ENCODE assay signal across 37 mouse cellular contexts in the genomic region with DNA sequence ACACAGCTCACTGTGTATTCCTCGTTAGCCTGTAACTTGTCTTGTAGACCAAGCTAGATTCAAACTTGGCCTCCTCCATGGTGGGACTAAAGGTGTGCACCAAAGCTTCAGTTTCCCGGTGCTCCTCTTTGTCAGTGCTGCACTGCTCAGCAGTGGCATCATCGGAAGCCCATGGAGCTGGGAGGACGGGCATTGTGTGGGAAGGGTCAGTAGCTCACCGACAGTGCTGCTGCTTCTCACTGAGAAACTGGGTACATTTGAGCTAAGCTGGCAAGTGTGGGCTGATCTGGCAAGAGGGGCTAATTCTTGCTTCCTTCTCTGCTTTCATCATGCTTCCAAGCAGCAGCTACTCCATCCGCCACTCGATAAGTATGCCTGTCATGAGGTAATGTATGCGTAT. TPM values are rescaled to one million over a fixed set of nuclear protein-coding genes. Genes with fewer than 3 reads are reported as not detected.
"Had no signal": no experiment of that assay in that cellular context is flagged by ENCODE, and none has a peak within 500 bp of the region (broad histone marks: within the 10 kb centered on the region; RNA-seq: fewer than 3 reads in every experiment).

No protein-coding gene starts in this region.

- ATAC-seq: forebrain, embryonic 13.5 days; forebrain, embryonic 14.5 days; forebrain, embryonic 15.5 days; forebrain, embryonic 16.5 days; forebrain, postnatal 0 days had no signal

- H3K27me3 ChIP-seq: embryonic facial prominence, embryonic 12.5 days; embryonic facial prominence, embryonic 13.5 days; embryonic facial prominence, embryonic 15.5 days; forebrain, embryonic 12.5 days; forebrain, embryonic 13.5 days; forebrain, embryonic 15.5 days had no signal

- DNase-seq: cerebellum, adult 2 months; cerebellum, adult 8-10 months; cerebellum, adult 9-10 months; cerebellum, adult 9-11 months; cerebellum, postnatal 10 days; cerebellum, postnatal 14 days; cerebellum, postnatal 25 days; cerebellum, postnatal 36 days; embryo, embryonic 11 days; forebrain, postnatal 0 days; gastrocnemius, adult 2 months; gastrocnemius, postnatal 10 days; gastrocnemius, postnatal 14 days; gastrocnemius, postnatal 25 days; gastrocnemius, postnatal 36 days; heart, adult 18-20 months; heart, adult 2 months had no signal

- H3K27ac ChIP-seq: embryonic facial prominence, embryonic 10.5 days; embryonic facial prominence, embryonic 12.5 days; embryonic facial prominence, embryonic 13.5 days; embryonic facial prominence, embryonic 15.5 days; forebrain, embryonic 10.5 days; forebrain, embryonic 12.5 days; forebrain, embryonic 13.5 days; forebrain, embryonic 15.5 days; gastrocnemius, adult 2 months; heart, adult 2 months had no signal

- H3K4me3 ChIP-seq: embryonic facial prominence, embryonic 10.5 days; embryonic facial prominence, embryonic 12.5 days; embryonic facial prominence, embryonic 13.5 days; embryonic facial prominence, embryonic 15.5 days; erythroblast, embryonic 14.5 days; forebrain, embryonic 10.5 days; forebrain, embryonic 12.5 days; forebrain, embryonic 13.5 days; forebrain, embryonic 15.5 days; gastrocnemius, adult 2 months; heart, adult 2 months had no signal

- H3K9me3 ChIP-seq: embryonic facial prominence, embryonic 10.5 days; embryonic facial prominence, embryonic 12.5 days; embryonic facial prominence, embryonic 13.5 days; embryonic facial prominence, embryonic 15.5 days; forebrain, embryonic 10.5 days; forebrain, embryonic 12.5 days; forebrain, embryonic 13.5 days; forebrain, embryonic 15.5 days had no signal

- H3K9ac ChIP-seq: embryonic facial prominence, embryonic 12.5 days; embryonic facial prominence, embryonic 13.5 days; embryonic facial prominence, embryonic 15.5 days; forebrain, embryonic 12.5 days; forebrain, embryonic 13.5 days; forebrain, embryonic 15.5 days; forebrain, postnatal 0 days had no signal

- H3K4me2 ChIP-seq: embryonic facial prominence, embryonic 12.5 days; embryonic facial prominence, embryonic 13.5 days; embryonic facial prominence, embryonic 15.5 days; forebrain, embryonic 12.5 days; forebrain, embryonic 13.5 days; forebrain, embryonic 15.5 days had no signal

- H3K4me1 ChIP-seq: embryonic facial prominence, embryonic 10.5 days; embryonic facial prominence, embryonic 12.5 days; embryonic facial prominence, embryonic 13.5 days; embryonic facial prominence, embryonic 15.5 days; forebrain, embryonic 10.5 days; forebrain, embryonic 12.5 days; forebrain, embryonic 13.5 days; forebrain, embryonic 15.5 days had no signal

RNA-seq across cellular contexts. Expression of a gene that starts 18.2 kb away (rescaled TPM):
- total RNA-seq: common myeloid progenitor, adult 5-6 weeks; forebrain, postnatal 0 days; gastrocnemius, adult 18-20 months; gastrocnemius, adult 2 months; gastrocnemius, adult 8-10 months; gastrocnemius, postnatal 10 days; gastrocnemius, postnatal 14 days; gastrocnemius, postnatal 25 days; gastrocnemius, postnatal 36 days; gastrocnemius, postnatal 4 days; granulocyte monocyte progenitor cell, adult 5-6 weeks; heart, adult 18-20 months; heart, adult 2 months; heart, adult 8-10 months had no signal
- polyA plus RNA-seq: cerebellum, adult 2 months; cortical plate, adult 2 months; erythroblast, embryonic 14.5 days; forebrain, embryonic 10.5 days; forebrain, embryonic 11.5 days; forebrain, embryonic 12.5 days; forebrain, embryonic 13.5 days; forebrain, embryonic 14.5 days; forebrain, embryonic 15.5 days; forebrain, embryonic 16.5 days; forebrain, postnatal 0 days; frontal cortex, adult 2 months; heart, adult 2 months had no signal
